Mouse (Mus musculus): Measurements from ENCODE around the gene Ptafr. TPM values are rescaled to one million over a fixed set of nuclear protein-coding genes. Genes with fewer than 3 reads are reported as not detected.
"Not testable (repeated sequence)": the region's sequence is repeated elsewhere in the genome, so short reads cannot be mapped to it uniquely, and the experiment has no call there.

Ptafr gene
- polyA plus RNA-seq, 1 experiment, result 6.7 TPM

- H3K4me1 ChIP-seq (ENCODE audit: control insufficient read depth, insufficient read depth, low read length), result peaks cover 15% of the 10 kb centered on the region
- peak overlapping the region; percentile 79; the same call in 1 of the 2 replicates for H3K27ac ChIP-seq (ENCODE audit: control insufficient read depth, insufficient read depth, low read depth, low read length, poor library complexity)
- TF ChIP-seq POLR2A (IDR thresholded peaks at IDR 0.05; ENCODE audit: borderline replicate concordance, control insufficient read depth, low read depth, low read length) (no peak), CTCF (IDR thresholded peaks at IDR 0.05; ENCODE audit: control insufficient read depth, insufficient read depth, low read length) (no peak)
- WGBS, result 5% methylated on average over 9 of the region's 9 CpGs
- H3K4me3 ChIP-seq (replicated peaks; ENCODE audit: control insufficient read depth, low read depth, low read length), result no peak overlapping the region
Observed at GRCm38 (mm10) chr4:132592958-132593357, 29.1 kb downstream of the Ptafr start.

DNA sequence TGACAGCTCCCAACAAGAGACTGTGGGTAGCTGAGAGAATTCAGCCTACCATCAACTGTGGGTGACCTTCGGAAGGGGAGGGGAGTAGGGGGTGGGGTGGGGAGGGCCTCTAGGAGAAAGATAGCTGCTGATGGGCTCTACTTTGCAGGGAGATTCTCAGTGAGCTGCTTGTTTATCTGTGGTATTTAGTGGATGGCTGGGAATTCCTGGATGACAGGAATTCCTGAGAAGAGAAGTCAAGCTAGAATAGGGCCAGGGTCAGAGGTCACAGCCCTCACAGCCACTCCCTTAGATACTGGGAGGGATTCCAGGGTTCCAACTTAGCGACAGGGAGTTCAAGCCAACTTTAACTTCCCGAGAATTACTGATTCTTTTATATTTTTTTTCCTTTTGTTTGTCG is 30.3 kb downstream of the Ptafr start:
- H3K4me1 ChIP-seq (ENCODE audit: control insufficient read depth, insufficient read depth, low read length), result peaks cover 11% of the 10 kb centered on the region

DNA sequence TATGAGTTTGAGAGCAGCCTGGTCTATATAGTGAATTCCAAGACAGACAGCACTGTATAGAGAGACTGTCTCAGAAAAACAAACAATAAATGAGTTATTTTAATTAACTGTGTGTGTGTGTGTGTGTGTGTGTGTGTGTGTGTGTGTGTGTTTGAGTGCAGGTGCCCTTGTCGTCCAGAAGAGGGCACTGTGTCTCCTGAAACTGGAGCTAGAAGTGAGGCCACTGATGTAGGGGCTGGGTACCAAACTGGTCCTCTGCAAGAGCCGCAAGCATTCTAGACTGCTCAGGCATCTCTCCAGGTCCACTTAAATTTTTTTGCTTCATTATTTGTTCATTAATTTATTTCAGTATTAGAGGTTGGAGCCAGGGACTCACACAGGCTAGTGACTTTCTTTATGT is 35.0 kb downstream of the Ptafr start:
- Histone ChIP-seq H3K4me1 (ENCODE audit: control insufficient read depth, insufficient read depth, low read length) (no peaks in the 10 kb centered on the region; the same call in 1 of the 2 replicates), H3K27ac (ENCODE audit: control insufficient read depth, insufficient read depth, low read depth, low read length, poor library complexity) (no peak overlapping the region), H3K4me3 (replicated peaks; ENCODE audit: control insufficient read depth, low read depth, low read length) (no peak overlapping the region)
- TF ChIP-seq POLR2A (IDR thresholded peaks at IDR 0.05; ENCODE audit: borderline replicate concordance, control insufficient read depth, low read depth, low read length), result no peak
- TF ChIP-seq CTCF (IDR thresholded peaks at IDR 0.05; ENCODE audit: control insufficient read depth, insufficient read depth, low read length), result peak; percentile 5; the same call in 1 of the 2 replicates
- WGBS, result 86% methylated on average over 2 of the region's 2 CpGs

More for the DNA sequence above, 30.3 kb downstream of the Ptafr start:
- Histone ChIP-seq H3K4me3 (replicated peaks; ENCODE audit: control insufficient read depth, low read depth, low read length) (no peak overlapping the region), H3K27ac (ENCODE audit: control insufficient read depth, insufficient read depth, low read depth, low read length, poor library complexity) (no peak overlapping the region)
- TF ChIP-seq POLR2A (IDR thresholded peaks at IDR 0.05; ENCODE audit: borderline replicate concordance, control insufficient read depth, low read depth, low read length) (no peak), CTCF (IDR thresholded peaks at IDR 0.05; ENCODE audit: control insufficient read depth, insufficient read depth, low read length) (no peak)
- 70% methylated on average over 4 of the region's 4 CpGs for WGBS

DNA sequence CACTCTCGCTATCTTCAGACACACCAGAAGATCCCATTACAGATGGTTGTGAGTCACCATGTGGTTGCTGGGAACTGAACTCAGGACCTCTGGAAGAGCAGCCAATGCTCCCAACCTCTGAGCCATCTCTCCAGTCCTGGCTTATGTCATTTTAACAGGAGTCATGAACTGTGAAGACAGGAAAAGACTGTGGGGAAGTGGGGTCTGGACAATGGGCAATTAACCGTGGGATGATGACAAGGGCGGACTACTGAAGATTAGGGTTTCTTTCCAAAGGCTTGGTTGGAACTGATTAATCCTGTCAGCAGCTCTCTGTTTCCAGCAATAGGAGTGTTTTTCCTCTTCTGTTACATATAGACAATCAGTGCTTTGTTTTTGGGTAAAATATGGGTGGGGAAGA is 35.9 kb downstream of the Ptafr start:
- Histone ChIP-seq H3K27ac (ENCODE audit: control insufficient read depth, insufficient read depth, low read depth, low read length, poor library complexity) (no peak overlapping the region), H3K4me3 (replicated peaks; ENCODE audit: control insufficient read depth, low read depth, low read length) (no peak overlapping the region), H3K4me1 (ENCODE audit: control insufficient read depth, insufficient read depth, low read length) (no peaks in the 10 kb centered on the region; the same call in 1 of the 2 replicates)
- WGBS, result 82% methylated on average over 3 of the region's 3 CpGs
- TF ChIP-seq POLR2A (IDR thresholded peaks at IDR 0.05; ENCODE audit: borderline replicate concordance, control insufficient read depth, low read depth, low read length), result no peak
- no peak for TF ChIP-seq CTCF (IDR thresholded peaks at IDR 0.05; ENCODE audit: control insufficient read depth, insufficient read depth, low read length)

- TF ChIP-seq CTCF (IDR thresholded peaks at IDR 0.05; ENCODE audit: control insufficient read depth, insufficient read depth, low read length), result no peak
- no peak for TF ChIP-seq POLR2A (IDR thresholded peaks at IDR 0.05; ENCODE audit: borderline replicate concordance, control insufficient read depth, low read depth, low read length)
- Histone ChIP-seq H3K27ac (ENCODE audit: control insufficient read depth, insufficient read depth, low read depth, low read length, poor library complexity) (no peak overlapping the region), H3K4me1 (ENCODE audit: control insufficient read depth, insufficient read depth, low read length) (no peaks in the 10 kb centered on the region; the same call in 1 of the 2 replicates), H3K4me3 (replicated peaks; ENCODE audit: control insufficient read depth, low read depth, low read length) (no peak overlapping the region)
- 74% methylated on average over 6 of the region's 6 CpGs for WGBS
Observed at GRCm38 (mm10) chr4:132600465-132600864, 36.6 kb downstream of the Ptafr start.

DNA sequence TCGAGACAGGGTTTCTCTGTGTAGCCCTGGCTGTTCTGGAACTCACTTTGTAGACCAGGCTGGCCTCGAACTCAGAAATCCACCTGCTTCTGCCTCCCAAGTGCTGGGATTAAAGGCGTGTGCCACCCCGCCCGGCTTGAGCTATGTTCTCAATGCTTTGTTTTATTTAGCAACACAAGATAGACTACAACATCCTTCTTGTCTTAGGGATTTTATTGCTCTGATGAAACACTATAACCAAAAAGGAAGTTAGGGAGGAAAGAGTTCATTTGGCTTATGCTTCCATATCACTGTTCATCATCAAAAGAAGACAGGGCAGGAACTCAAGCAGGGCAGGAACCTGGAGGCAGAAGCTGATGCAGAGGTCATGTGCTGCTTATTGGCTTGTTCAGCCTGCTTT is 37.4 kb downstream of the Ptafr start:
- WGBS, result 48% methylated on average over 5 of the region's 5 CpGs
- not testable (repeated sequence) for H3K4me1 ChIP-seq (ENCODE audit: control insufficient read depth, insufficient read depth, low read length); H3K27ac ChIP-seq (ENCODE audit: control insufficient read depth, insufficient read depth, low read depth, low read length, poor library complexity); H3K4me3 ChIP-seq (replicated peaks; ENCODE audit: control insufficient read depth, low read depth, low read length)

DNA sequence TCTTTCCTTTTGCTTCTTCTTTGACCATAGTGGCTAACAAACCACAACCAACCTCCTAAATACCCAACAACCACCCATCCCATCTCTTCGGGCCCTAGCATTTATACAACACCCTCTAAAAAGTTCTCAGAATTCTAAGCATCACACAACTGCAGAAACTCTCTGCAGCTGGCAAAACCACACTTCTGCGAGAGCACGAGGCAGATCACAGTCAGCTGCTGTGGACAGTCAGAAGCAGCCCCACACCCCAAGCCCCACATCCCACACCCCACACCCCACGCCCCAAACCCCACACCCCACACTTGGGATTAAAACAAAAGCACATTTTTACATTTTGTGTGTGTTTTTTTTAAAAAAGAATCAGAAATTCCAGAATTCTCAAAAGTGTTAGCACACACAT is 39.6 kb downstream of the Ptafr start:
- peaks cover 3% of the 10 kb centered on the region; the same call in 1 of the 2 replicates for H3K4me1 ChIP-seq (ENCODE audit: control insufficient read depth, insufficient read depth, low read length)
- no peak overlapping the region for H3K4me3 ChIP-seq (replicated peaks; ENCODE audit: control insufficient read depth, low read depth, low read length)
- WGBS, result 50% methylated on average over 4 of the region's 4 CpGs
- no peak for TF ChIP-seq CTCF (IDR thresholded peaks at IDR 0.05; ENCODE audit: control insufficient read depth, insufficient read depth, low read length)
- TF ChIP-seq POLR2A (IDR thresholded peaks at IDR 0.05; ENCODE audit: borderline replicate concordance, control insufficient read depth, low read depth, low read length), result no peak
- no peak overlapping the region for H3K27ac ChIP-seq (ENCODE audit: control insufficient read depth, insufficient read depth, low read depth, low read length, poor library complexity)

DNA sequence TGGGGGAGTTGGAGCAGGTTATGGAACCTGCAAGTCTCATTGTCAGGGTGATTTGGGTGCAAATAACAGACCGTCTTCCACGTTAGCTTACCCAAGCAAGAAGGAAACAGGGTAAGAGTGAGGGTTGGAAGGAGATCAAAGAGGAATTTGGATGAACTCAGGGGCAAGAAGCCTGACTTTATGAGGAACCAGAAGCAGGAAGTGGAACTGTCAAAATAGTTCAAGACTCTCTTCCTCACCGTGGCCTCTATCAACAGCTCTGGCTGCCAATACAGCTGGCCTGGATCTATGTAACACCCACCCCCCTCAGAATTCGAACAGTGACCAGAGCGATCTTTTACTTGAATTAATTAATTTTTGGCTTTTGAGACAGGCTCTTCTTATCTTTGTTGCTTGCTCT is 41.9 kb downstream of the Ptafr start:
- 12% methylated on average over 5 of the region's 5 CpGs for WGBS
- Histone ChIP-seq H3K4me1 (ENCODE audit: control insufficient read depth, insufficient read depth, low read length) (peaks cover 4% of the 10 kb centered on the region), H3K4me3 (replicated peaks; ENCODE audit: control insufficient read depth, low read depth, low read length) (no peak overlapping the region), H3K27ac (ENCODE audit: control insufficient read depth, insufficient read depth, low read depth, low read length, poor library complexity) (peak overlapping the region; percentile 88)
- TF ChIP-seq POLR2A (IDR thresholded peaks at IDR 0.05; ENCODE audit: borderline replicate concordance, control insufficient read depth, low read depth, low read length) (no peak), CTCF (IDR thresholded peaks at IDR 0.05; ENCODE audit: control insufficient read depth, insufficient read depth, low read length) (no peak)

- Histone ChIP-seq H3K4me1 (ENCODE audit: control insufficient read depth, insufficient read depth, low read length) (peaks cover 4% of the 10 kb centered on the region), H3K27ac (ENCODE audit: control insufficient read depth, insufficient read depth, low read depth, low read length, poor library complexity) (no peak overlapping the region), H3K4me3 (replicated peaks; ENCODE audit: control insufficient read depth, low read depth, low read length) (no peak overlapping the region)
- no peak for TF ChIP-seq CTCF (IDR thresholded peaks at IDR 0.05; ENCODE audit: control insufficient read depth, insufficient read depth, low read length)
- TF ChIP-seq POLR2A (IDR thresholded peaks at IDR 0.05; ENCODE audit: borderline replicate concordance, control insufficient read depth, low read depth, low read length), result no peak
- 78% methylated on average over 4 of the region's 4 CpGs for WGBS
Observed at GRCm38 (mm10) chr4:132608147-132608546, 44.3 kb downstream of the Ptafr start.
